Comparison of ENCODE assay signal across 19 mouse cellular contexts in the genomic region with DNA sequence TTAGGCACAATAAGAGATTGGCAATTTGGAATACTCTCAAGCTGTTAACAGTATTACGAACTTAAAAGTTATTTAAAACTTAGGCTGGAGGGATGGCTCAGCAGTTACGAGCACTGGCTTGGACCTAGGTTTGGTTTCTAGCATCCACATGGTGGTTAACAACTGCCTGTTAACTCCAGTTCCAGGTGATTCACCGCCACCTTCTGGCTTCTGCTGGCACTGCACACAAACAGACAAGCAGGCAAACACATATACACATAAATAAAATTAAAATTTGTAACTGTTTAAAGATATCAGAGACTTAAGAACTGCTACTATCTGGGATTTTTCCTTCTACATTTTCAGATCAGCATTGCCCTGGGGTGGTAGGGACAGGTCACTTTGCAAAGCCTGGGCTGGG. TPM values are rescaled to one million over a fixed set of nuclear protein-coding genes. Genes with fewer than 3 reads are reported as not detected.
DNase-seq lines count a peak whose midpoint lies in the region; ATAC-seq and TF ChIP-seq lines count a peak whose summit lies in the region.
"Had no signal": no experiment of that assay in that cellular context is flagged by ENCODE, and none has a peak within 500 bp of the region (broad histone marks: within the 10 kb centered on the region; RNA-seq: fewer than 3 reads in every experiment).

No protein-coding gene starts in this region.

- DNase-seq in cerebellum, postnatal 10 days = peak; percentile 14 to 31
- DNase-seq in cerebellum, adult 9-10 months = no peak
- DNase-seq in left cerebral cortex, adult 2 months (ENCODE audit: extremely low spot score in 1 of 2, low spot score in 2 of 2) = no peak
- DNase-seq in left cerebral cortex, postnatal 25 days (ENCODE audit: low spot score in 2 of 2) = no peak
- peak; percentile 47 for DNase-seq in thymus, postnatal 4 days
- DNase-seq in thymus, postnatal 36 days = no peak
- no peak for DNase-seq in stomach, postnatal 0 days (ENCODE audit: low spot score)
- DNase-seq in embryonic facial prominence, embryonic 10.5 days (ENCODE audit: low spot score) = no peak
- DNase-seq: adrenal gland, adult 2 months; cerebellum, adult 2 months; gastrocnemius, postnatal 14 days; kidney, adult 9 months had no signal

- no peaks in the 10 kb centered on the region for H3K9me3 ChIP-seq in stomach, postnatal 0 days (ENCODE audit: control insufficient read depth, low read length)
- H3K9me3 ChIP-seq in embryonic facial prominence, embryonic 10.5 days = 0 out of 2 replicates have a peak, but pooled peaks cover 4% of the 10 kb centered on the region
- H3K9me3 ChIP-seq: hindbrain, embryonic 13.5 days; midbrain, embryonic 13.5 days had no signal

- ATAC-seq in stomach, postnatal 0 days (ENCODE audit: low FRiP score, low TSS enrichment) = no peak
- ATAC-seq: midbrain, embryonic 13.5 days had no signal

- WGBS in stomach, postnatal 0 days = 87% methylated on average over 3 of the region's 3 CpGs
- 87% methylated on average over 3 of the region's 3 CpGs for WGBS in embryonic facial prominence, embryonic 10.5 days

- no peak overlapping the region for H3K27ac ChIP-seq in left cerebral cortex, adult 2 months
- no peak overlapping the region for H3K27ac ChIP-seq in stomach, postnatal 0 days (replicated peaks)
- no peak overlapping the region for H3K27ac ChIP-seq in embryonic facial prominence, embryonic 10.5 days (replicated peaks)
- H3K27ac ChIP-seq: hindbrain, embryonic 13.5 days; limb, embryonic 12.5 days; midbrain, embryonic 13.5 days had no signal

- H3K4me3 ChIP-seq in left cerebral cortex, adult 2 months = no peak overlapping the region
- no peak overlapping the region for H3K4me3 ChIP-seq in stomach, postnatal 0 days (ENCODE audit: low read depth, low read length)
- no peak overlapping the region for H3K4me3 ChIP-seq in embryonic facial prominence, embryonic 10.5 days
- H3K4me3 ChIP-seq: hindbrain, embryonic 13.5 days; limb, embryonic 12.5 days; midbrain, embryonic 13.5 days had no signal

- H3K4me2 ChIP-seq in stomach, postnatal 0 days (replicated peaks; ENCODE audit: low read depth) = no peak overlapping the region
- H3K4me2 ChIP-seq: hindbrain, embryonic 13.5 days; limb, embryonic 12.5 days; midbrain, embryonic 13.5 days had no signal

- TF ChIP-seq EP300 in stomach, postnatal 0 days (optimal IDR thresholded peaks at IDR 0.05) = no peak

- no peaks in the 10 kb centered on the region for H3K36me3 ChIP-seq in stomach, postnatal 0 days (ENCODE audit: control insufficient read depth, insufficient read depth, low read length)
- no peaks in the 10 kb centered on the region for H3K36me3 ChIP-seq in embryonic facial prominence, embryonic 10.5 days (replicated peaks)
- H3K36me3 ChIP-seq: hindbrain, embryonic 13.5 days; limb, embryonic 12.5 days; midbrain, embryonic 13.5 days had no signal

- intact Hi-C loops in left cerebral cortex, adult 2 months (cut with DNase I) = no loop called here
- intact Hi-C loops in left cerebral cortex, postnatal 25 days (cut with DNase I) = no loop called here

- no peak overlapping the region for H3K9ac ChIP-seq in stomach, postnatal 0 days (ENCODE audit: low read length)
- H3K9ac ChIP-seq: hindbrain, embryonic 13.5 days; limb, embryonic 12.5 days; midbrain, embryonic 13.5 days had no signal

- 0 out of 2 replicates have a peak, but pooled peaks cover 4% of the 10 kb centered on the region for H3K4me1 ChIP-seq in stomach, postnatal 0 days (replicated peaks; ENCODE audit: control insufficient read depth, insufficient read depth)
- peaks cover 20% of the 10 kb centered on the region for H3K4me1 ChIP-seq in embryonic facial prominence, embryonic 10.5 days
- H3K4me1 ChIP-seq: midbrain, embryonic 13.5 days had no signal

- TF ChIP-seq CTCF in left cerebral cortex, adult 2 months (IDR thresholded peaks at IDR 0.05) = peak; percentile 9
- peak; percentile 50 for TF ChIP-seq CTCF in stomach, postnatal 0 days (IDR thresholded peaks at IDR 0.05; ENCODE audit: low read depth)

- no peaks in the 10 kb centered on the region for H3K27me3 ChIP-seq in stomach, postnatal 0 days (ENCODE audit: control insufficient read depth, insufficient read depth, low read length)
- H3K27me3 ChIP-seq in embryonic facial prominence, embryonic 10.5 days (replicated peaks; ENCODE audit: low read depth, poor library complexity, severe bottlenecking) = no peaks in the 10 kb centered on the region
- H3K27me3 ChIP-seq: hindbrain, embryonic 13.5 days; limb, embryonic 12.5 days; midbrain, embryonic 13.5 days had no signal

RNA-seq across cellular contexts. Expression of a gene that starts 26.8 kb away (rescaled TPM):
- not detected for total RNA-seq in left cerebral cortex, adult 2 months (2021)
- total RNA-seq in left cerebral cortex, postnatal 25 days (2021) = not detected
- not detected in 2 replicates for polyA plus RNA-seq in stomach, postnatal 0 days (2015; fragmentation: Nextera tagmentation; extraction: Ambion mirVana)
- polyA plus RNA-seq in embryonic facial prominence, embryonic 10.5 days (2016; fragmentation: Nextera tagmentation; extraction: Ambion mirVana) = not detected in 2 replicates
- total RNA-seq: adrenal gland, adult 2 months; gastrocnemius, postnatal 14 days; layer of hippocampus, postnatal 14 days had no signal
- polyA plus RNA-seq: adrenal gland, adult 2 months; cerebellum, adult 2 months; heart, embryonic 14.5 days; hindbrain, embryonic 13.5 days; limb, embryonic 12.5 days; midbrain, embryonic 13.5 days; stomach, embryonic 14.5 days; urinary bladder, adult 2 months had no signal

Comparison
In these comparisons a context has a peak if more than half of its experiments do, and no peak if none do; other contexts are left out.
1. DNase-seq: peak in cerebellum, postnatal 10 days (2 of 2) and thymus, postnatal 4 days (single experiment); none in cerebellum, adult 9-10 months (single experiment), left cerebral cortex, adult 2 months (0 of 2), left cerebral cortex, postnatal 25 days (0 of 2), thymus, postnatal 36 days (0 of 2), stomach, postnatal 0 days (single experiment) and embryonic facial prominence, embryonic 10.5 days (single experiment).